Mouse (Mus musculus): ENCODE data around the gene Rab15. TPM values are rescaled to one million over a fixed set of nuclear protein-coding genes. Genes with fewer than 3 reads are reported as not detected.
A peak's percentile ranks its signal among the peaks of the same experiment; 100 is the strongest.
"Not testable (repeated sequence)": the region's sequence is repeated elsewhere in the genome, so short reads cannot be mapped to it uniquely, and the experiment has no call there.

Rab15 gene
- 14.2 and 14.7 TPM in 2 replicates for polyA plus RNA-seq (2014; fragmentation: Nextera tagmentation; extraction: Ambion mirVana)

DNA sequence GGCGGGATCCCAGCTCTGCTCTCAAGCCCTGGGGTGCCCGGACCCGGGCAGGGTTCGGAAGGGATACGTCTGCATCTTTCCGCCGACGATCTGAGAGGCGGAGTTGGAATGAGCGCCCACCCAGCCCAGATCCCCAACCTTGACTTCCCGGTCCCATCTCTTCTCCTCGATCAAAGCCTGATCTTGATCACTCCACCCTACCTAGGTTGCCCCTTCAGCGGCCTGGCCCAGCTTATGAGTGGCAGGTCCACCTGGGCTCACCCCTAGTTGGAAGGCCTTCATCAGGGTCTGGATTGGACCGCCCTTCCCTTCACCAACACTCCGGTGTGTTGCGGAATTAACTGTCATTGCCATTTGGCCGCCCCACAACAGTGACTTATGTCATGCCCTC lies at the start of gene Rab15:
Gene Rab15, minus strand, starts transcription at position 258 of the 391 bp plus-strand sequence.
- H3K27me3 ChIP-seq (ENCODE audit: control insufficient read depth, insufficient read depth, low read length) = peaks cover 9% of the 10 kb centered on the region; the same call in 1 of the 2 replicates
- H3K27ac ChIP-seq (ENCODE audit: low read depth, low read length) = no peak within 1 kb of the TSS
- H3K4me2 ChIP-seq (ENCODE audit: low read depth) = peak within 1 kb of the TSS; percentile 94
- peak within 1 kb of the TSS; percentile 81 for H3K9ac ChIP-seq (ENCODE audit: low read length)
- H3K4me1 ChIP-seq (ENCODE audit: control insufficient read depth, insufficient read depth, low read length) = peaks cover 6% of the 10 kb centered on the region
- ATAC-seq (ENCODE audit: insufficient read depth, low FRiP score, low TSS enrichment) (no peak), DNase-seq (ENCODE audit: low spot score) (no peak)
- no peaks in the 10 kb centered on the region for H3K36me3 ChIP-seq (ENCODE audit: control insufficient read depth, insufficient read depth, low read length)
- whole genome bisulfite sequencing = 2% methylated on average over 17 of the region's 17 CpGs
- H3K4me3 ChIP-seq (ENCODE audit: low read depth, low read length) = peak within 1 kb of the TSS; percentile 64
- H3K9me3 ChIP-seq (ENCODE audit: control insufficient read depth, low read length) = no peaks in the 10 kb centered on the region

DNA sequence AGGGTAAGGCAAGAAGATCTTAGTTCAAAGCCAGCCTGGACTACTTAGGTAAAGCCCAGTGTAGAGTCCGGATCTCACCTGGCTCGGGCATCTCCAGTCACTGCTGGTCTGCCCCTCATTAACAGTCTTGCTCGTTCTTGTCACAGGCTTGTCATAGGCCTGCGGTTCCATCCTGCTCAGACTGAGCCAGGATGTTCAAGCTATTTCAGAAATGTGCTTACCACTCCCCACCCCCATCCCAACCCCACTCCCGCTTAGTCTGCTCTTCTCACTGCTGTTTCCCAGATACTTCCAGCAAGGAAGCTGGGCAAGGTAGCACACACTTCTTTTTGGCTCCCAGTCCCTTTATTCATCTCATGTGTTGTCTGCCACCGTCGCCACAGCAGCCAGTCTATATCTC lies 46.9 kb upstream of the Rab15 start:
- no peak overlapping the region for H3K4me3 ChIP-seq (ENCODE audit: low read depth, low read length)
- H3K4me2 ChIP-seq (ENCODE audit: low read depth) = no peak overlapping the region
- DNase-seq (ENCODE audit: low spot score) (no peak), ATAC-seq (ENCODE audit: insufficient read depth, low FRiP score, low TSS enrichment) (no peak)
- H3K4me1 ChIP-seq (ENCODE audit: control insufficient read depth, insufficient read depth, low read length) = no peaks in the 10 kb centered on the region; the same call in 1 of the 2 replicates
- no peaks in the 10 kb centered on the region for H3K36me3 ChIP-seq (ENCODE audit: control insufficient read depth, insufficient read depth, low read length)
- H3K27ac ChIP-seq (ENCODE audit: low read depth, low read length) = no peak overlapping the region
- H3K9ac ChIP-seq (ENCODE audit: low read length) = no peak overlapping the region
- WGBS = 92% methylated on average over 7 of the region's 7 CpGs
- no peaks in the 10 kb centered on the region for H3K27me3 ChIP-seq (ENCODE audit: control insufficient read depth, insufficient read depth, low read length)
- H3K9me3 ChIP-seq (ENCODE audit: control insufficient read depth, low read length) = no peaks in the 10 kb centered on the region

DNA sequence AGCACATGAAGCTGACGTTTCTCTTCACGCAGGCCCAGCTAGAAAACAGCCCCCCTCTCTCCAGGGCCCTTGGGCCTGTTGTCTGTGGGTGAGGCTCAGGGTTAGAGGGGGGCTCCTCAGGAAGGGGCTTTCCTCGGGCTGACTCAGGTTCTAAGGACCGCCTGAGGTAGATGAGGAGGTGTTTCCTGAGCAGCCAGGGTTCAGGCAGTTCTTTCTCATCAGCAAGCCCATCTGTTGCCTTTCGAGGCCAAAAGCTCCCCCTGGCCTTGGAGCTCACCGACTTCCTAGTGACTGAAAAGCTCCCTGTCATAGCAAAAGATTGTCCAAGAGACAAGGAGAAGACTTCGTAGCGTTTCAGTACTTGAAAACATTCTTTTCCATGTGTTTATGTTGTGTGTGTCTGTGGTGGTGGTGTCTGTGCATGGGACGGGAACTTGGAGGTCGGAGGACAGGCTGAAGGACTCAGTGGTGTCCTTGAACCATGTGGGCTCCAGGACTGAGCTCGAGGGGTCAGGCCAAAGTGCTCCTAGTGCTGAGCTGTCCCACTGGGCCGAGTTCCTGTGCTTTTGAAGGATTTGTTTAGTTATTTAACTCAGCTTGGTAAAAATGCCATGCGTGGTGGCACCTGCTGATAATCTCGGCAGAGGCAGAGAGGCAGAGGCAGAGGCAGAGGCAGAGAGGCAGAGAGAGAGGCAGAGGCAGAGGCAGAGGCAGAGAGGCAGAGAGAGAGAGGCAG lies 45.9 kb upstream of the Rab15 start:
- 74% methylated on average over 14 of the region's 14 CpGs for WGBS

DNA sequence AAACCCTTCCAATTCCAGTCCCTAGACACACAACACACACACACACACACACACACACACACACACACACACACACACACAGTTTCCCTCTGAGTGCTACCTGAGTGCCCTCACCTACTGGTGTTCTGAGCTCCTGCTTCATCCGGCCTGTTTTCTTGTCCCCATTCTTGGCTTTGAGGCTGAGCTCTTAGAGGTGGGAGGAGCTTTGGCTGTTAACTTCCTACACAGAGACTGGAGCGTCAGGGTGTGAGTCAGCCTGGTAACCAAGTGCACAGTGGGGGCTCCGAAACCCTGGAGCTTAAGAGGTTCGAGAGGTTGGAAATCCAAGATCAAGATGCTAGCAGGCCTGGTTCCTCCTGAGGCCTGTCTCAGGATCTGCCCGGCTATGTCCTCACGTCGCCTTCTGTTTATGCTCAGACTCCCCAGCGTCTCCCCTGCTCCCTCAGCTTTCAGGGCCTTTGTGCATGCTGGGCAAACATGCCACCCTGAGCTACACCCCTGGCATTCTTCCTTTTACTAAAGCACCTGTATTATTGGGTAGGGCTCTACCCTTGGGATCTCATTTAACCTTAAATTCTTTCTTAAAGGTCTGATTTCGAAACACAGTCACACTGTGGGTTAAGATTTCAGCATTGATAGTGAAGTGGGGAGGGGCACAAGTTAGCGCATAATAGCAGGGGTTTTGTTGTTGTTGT lies 45.0 kb upstream of the Rab15 start:
- 64% methylated on average over 10 of the region's 10 CpGs for WGBS
- ATAC-seq (ENCODE audit: insufficient read depth, low FRiP score, low TSS enrichment) = no peak

More for the DNA sequence above, 45.9 kb upstream of the Rab15 start:
- Histone ChIP-seq H3K4me1 (ENCODE audit: control insufficient read depth, insufficient read depth, low read length) (no peaks in the 10 kb centered on the region; the same call in 1 of the 2 replicates), H3K9me3 (ENCODE audit: control insufficient read depth, low read length) (no peaks in the 10 kb centered on the region), H3K4me2 (ENCODE audit: low read depth) (no peak overlapping the region), H3K9ac (ENCODE audit: low read length) (no peak overlapping the region), H3K27me3 (ENCODE audit: control insufficient read depth, insufficient read depth, low read length) (no peaks in the 10 kb centered on the region), H3K27ac (ENCODE audit: low read depth, low read length) (no peak overlapping the region), H3K4me3 (ENCODE audit: low read depth, low read length) (no peak overlapping the region), H3K36me3 (ENCODE audit: control insufficient read depth, insufficient read depth, low read length) (no peaks in the 10 kb centered on the region)
- DNase-seq (ENCODE audit: low spot score) (no peak), ATAC-seq (ENCODE audit: insufficient read depth, low FRiP score, low TSS enrichment) (no peak)

DNA sequence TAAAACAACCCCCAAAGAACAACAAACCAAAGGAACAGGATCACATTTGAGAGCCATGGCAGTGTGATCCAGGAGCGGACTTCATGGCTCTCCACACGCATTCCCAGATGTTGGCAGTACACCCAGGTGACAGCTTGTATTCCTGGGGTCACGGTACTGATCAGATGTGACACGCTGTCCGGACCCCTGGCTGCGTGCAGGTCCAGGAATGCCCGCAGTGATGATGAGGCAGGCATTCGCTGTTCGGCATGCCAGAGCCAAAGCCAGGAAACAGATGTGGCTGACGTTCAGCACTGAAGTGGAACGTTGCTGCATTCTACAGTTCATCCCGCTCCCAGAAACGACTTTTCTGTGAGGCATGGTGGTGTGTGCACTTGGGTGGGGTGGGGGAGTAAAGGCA lies 42.6 kb upstream of the Rab15 start:
- no peaks in the 10 kb centered on the region for H3K36me3 ChIP-seq (ENCODE audit: control insufficient read depth, insufficient read depth, low read length)
- no peaks in the 10 kb centered on the region for H3K9me3 ChIP-seq (ENCODE audit: control insufficient read depth, low read length)
- no peak overlapping the region for H3K4me2 ChIP-seq (ENCODE audit: low read depth)
- H3K4me1 ChIP-seq (ENCODE audit: control insufficient read depth, insufficient read depth, low read length) = no peaks in the 10 kb centered on the region; the same call in 1 of the 2 replicates
- no peak overlapping the region for H3K27ac ChIP-seq (ENCODE audit: low read depth, low read length)
- no peaks in the 10 kb centered on the region for H3K27me3 ChIP-seq (ENCODE audit: control insufficient read depth, insufficient read depth, low read length)
- ATAC-seq (ENCODE audit: insufficient read depth, low FRiP score, low TSS enrichment) = no peak
- no peak overlapping the region for H3K4me3 ChIP-seq (ENCODE audit: low read depth, low read length)
- H3K9ac ChIP-seq (ENCODE audit: low read length) = no peak overlapping the region
- DNase-seq (ENCODE audit: low spot score) = no peak
- 74% methylated on average over 13 of the region's 13 CpGs for WGBS

More for the DNA sequence above, 45.0 kb upstream of the Rab15 start:
- no peaks in the 10 kb centered on the region; the same call in 1 of the 2 replicates for H3K4me1 ChIP-seq (ENCODE audit: control insufficient read depth, insufficient read depth, low read length)
- H3K9me3 ChIP-seq (ENCODE audit: control insufficient read depth, low read length) = no peaks in the 10 kb centered on the region
- no peaks in the 10 kb centered on the region for H3K36me3 ChIP-seq (ENCODE audit: control insufficient read depth, insufficient read depth, low read length)
- H3K4me2 ChIP-seq (ENCODE audit: low read depth) = no peak overlapping the region
- no peak overlapping the region for H3K27ac ChIP-seq (ENCODE audit: low read depth, low read length)
- no peak overlapping the region for H3K9ac ChIP-seq (ENCODE audit: low read length)
- DNase-seq (ENCODE audit: low spot score) = no peak
- H3K27me3 ChIP-seq (ENCODE audit: control insufficient read depth, insufficient read depth, low read length) = no peaks in the 10 kb centered on the region
- H3K4me3 ChIP-seq (ENCODE audit: low read depth, low read length) = no peak overlapping the region

DNA sequence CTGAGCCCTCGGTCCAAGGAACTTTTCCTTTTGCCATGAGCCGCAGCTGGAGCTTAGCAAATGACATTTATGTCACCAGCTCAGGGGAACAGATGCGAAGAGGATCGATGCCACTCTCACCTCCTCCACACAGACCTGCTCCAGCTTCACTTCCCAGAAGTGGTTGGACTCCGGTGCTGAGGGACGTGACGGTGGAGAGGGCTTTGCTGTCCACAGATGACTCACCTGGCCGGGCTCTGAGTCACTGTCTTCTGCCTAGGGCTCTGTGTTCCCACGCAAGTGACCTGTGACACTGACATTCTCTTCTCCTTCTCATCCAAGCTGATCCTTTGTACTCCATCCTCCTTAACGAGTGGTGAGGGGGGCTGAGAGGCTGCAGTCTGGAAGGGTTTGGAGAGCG lies 40.9 kb upstream of the Rab15 start:
- H3K27me3 ChIP-seq (ENCODE audit: control insufficient read depth, insufficient read depth, low read length) = no peaks in the 10 kb centered on the region
- no peak overlapping the region for H3K27ac ChIP-seq (ENCODE audit: low read depth, low read length)
- no peak overlapping the region for H3K4me3 ChIP-seq (ENCODE audit: low read depth, low read length)
- H3K9me3 ChIP-seq (ENCODE audit: control insufficient read depth, low read length) = no peaks in the 10 kb centered on the region
- no peak overlapping the region for H3K4me2 ChIP-seq (ENCODE audit: low read depth)
- no peak overlapping the region for H3K9ac ChIP-seq (ENCODE audit: low read length)
- DNase-seq (ENCODE audit: low spot score) (no peak), ATAC-seq (ENCODE audit: insufficient read depth, low FRiP score, low TSS enrichment) (no peak)
- WGBS = 82% methylated on average over 11 of the region's 11 CpGs
- H3K36me3 ChIP-seq (ENCODE audit: control insufficient read depth, insufficient read depth, low read length) = no peaks in the 10 kb centered on the region
- no peaks in the 10 kb centered on the region; the same call in 1 of the 2 replicates for H3K4me1 ChIP-seq (ENCODE audit: control insufficient read depth, insufficient read depth, low read length)

DNA sequence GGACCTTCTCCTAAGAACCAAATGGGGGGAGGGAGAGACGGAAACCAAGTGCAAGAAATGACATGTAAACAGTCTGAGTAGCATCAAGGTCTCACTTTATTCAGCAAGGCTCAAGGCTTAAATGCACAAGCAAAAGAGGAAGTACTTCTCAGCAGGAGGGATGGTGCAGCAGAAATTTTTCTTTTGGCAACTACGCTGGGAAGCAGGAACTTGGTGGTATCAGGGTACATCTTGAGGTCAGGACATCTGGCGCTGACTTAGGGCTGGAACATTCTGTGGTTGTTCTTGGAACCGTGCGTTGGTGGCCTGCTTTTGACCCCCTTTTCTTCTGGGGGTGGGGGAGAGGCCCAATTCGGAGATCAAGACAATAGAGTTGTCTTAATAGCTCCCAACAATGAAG lies 36.1 kb upstream of the Rab15 start:
- not testable (repeated sequence) for H3K27me3 ChIP-seq (ENCODE audit: control insufficient read depth, insufficient read depth, low read length); H3K9me3 ChIP-seq (ENCODE audit: control insufficient read depth, low read length); H3K4me2 ChIP-seq (ENCODE audit: low read depth); DNase-seq (ENCODE audit: low spot score); H3K9ac ChIP-seq (ENCODE audit: low read length); H3K27ac ChIP-seq (ENCODE audit: low read depth, low read length); H3K4me3 ChIP-seq (ENCODE audit: low read depth, low read length); H3K4me1 ChIP-seq (ENCODE audit: control insufficient read depth, insufficient read depth, low read length); ATAC-seq (ENCODE audit: insufficient read depth, low FRiP score, low TSS enrichment); H3K36me3 ChIP-seq (ENCODE audit: control insufficient read depth, insufficient read depth, low read length)
- 59% methylated on average over 6 of the region's 6 CpGs for WGBS

DNA sequence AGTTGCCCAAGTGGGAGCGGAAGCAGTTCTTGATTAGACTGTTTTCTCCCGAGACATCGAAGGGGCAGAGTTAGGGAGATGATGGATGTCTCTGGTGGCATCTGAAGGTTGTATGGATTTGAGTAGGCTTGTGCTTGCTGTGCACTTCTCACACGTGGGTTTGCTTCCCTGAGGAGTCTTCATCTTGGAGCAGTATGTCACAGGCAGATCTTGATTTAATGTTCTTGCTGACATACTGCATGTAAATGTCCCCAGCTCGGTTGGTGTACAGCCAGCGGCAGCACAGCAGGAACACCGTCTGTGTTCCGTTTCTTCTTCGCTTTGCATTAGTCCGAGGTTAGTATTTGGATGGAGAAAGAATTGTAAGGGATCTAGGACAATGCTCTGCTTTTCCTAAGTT lies 34.4 kb upstream of the Rab15 start:
- Histone ChIP-seq H3K4me3 (ENCODE audit: low read depth, low read length) (no peak overlapping the region), H3K9ac (ENCODE audit: low read length) (no peak overlapping the region), H3K27me3 (ENCODE audit: control insufficient read depth, insufficient read depth, low read length) (no peaks in the 10 kb centered on the region), H3K4me2 (ENCODE audit: low read depth) (no peak overlapping the region), H3K27ac (ENCODE audit: low read depth, low read length) (no peak overlapping the region), H3K36me3 (ENCODE audit: control insufficient read depth, insufficient read depth, low read length) (no peaks in the 10 kb centered on the region), H3K4me1 (ENCODE audit: control insufficient read depth, insufficient read depth, low read length) (no peaks in the 10 kb centered on the region), H3K9me3 (ENCODE audit: control insufficient read depth, low read length) (no peaks in the 10 kb centered on the region)
- DNase-seq (ENCODE audit: low spot score) (no peak), ATAC-seq (ENCODE audit: insufficient read depth, low FRiP score, low TSS enrichment) (no peak)
- 72% methylated on average over 10 of the region's 10 CpGs for WGBS
